Mouse (Mus musculus) hindbrain, embryonic 16.5 days (tissue): ENCODE data around the gene Mthfs. TPM values are rescaled to one million over a fixed set of nuclear protein-coding genes. Genes with fewer than 3 reads are reported as not detected.
"Not testable (repeated sequence)": the region's sequence is repeated elsewhere in the genome, so short reads cannot be mapped to it uniquely, and the experiment has no call there.

Source experiments
- ATAC-seq: fragments of 200-750 bp; cut with Nextera tagmentation; 2 replicates; pipeline ENCODE4 v1.8.0; 2017; ENCODE audit warnings: moderate TSS enrichment, moderate library complexity
- H3K27ac ChIP-seq: fragments of 300-500 bp; sonication (generic); 2 replicates; pipeline ENCODE4 v1.5.1; 2014; ENCODE audit warnings: low read depth, mild to moderate bottlenecking, control low read depth, low read length, moderate library complexity
- H3K27me3 ChIP-seq: fragments of 300-500 bp; sonication (generic); replicated peaks from 2 replicates; pipeline ENCODE4 v1.6.1; 2014; ENCODE audit warnings: low read length; ENCODE audit not compliant: control insufficient read depth, insufficient read depth
- H3K36me3 ChIP-seq: fragments of 300-500 bp; sonication (generic); 2 replicates; pipeline ENCODE4 v1.6.1; 2014; ENCODE audit warnings: mild to moderate bottlenecking, low read length, moderate library complexity, mixed read lengths; ENCODE audit not compliant: control insufficient read depth, insufficient read depth
- H3K4me1 ChIP-seq: fragments of 300-500 bp; sonication (generic); 2 replicates; pipeline ENCODE4 v1.6.1; 2014; ENCODE audit warnings: low read depth, low read length; ENCODE audit not compliant: control insufficient read depth, insufficient read depth
- H3K4me2 ChIP-seq: fragments of 300-500 bp; sonication (generic); 2 replicates; pipeline ENCODE4 v1.6.1; 2014; ENCODE audit warnings: mild to moderate bottlenecking, low read length, control low read depth, moderate library complexity
- H3K4me3 ChIP-seq: fragments of 300-500 bp; sonication (generic); 2 replicates; pipeline ENCODE4 v1.5.1; 2014; ENCODE audit warnings: mild to moderate bottlenecking, low read length, control low read depth, moderate library complexity
- H3K9ac ChIP-seq: fragments of 300-500 bp; sonication (generic); 2 replicates; pipeline ENCODE4 v1.6.1; 2014; ENCODE audit warnings: low read depth, mild to moderate bottlenecking, control low read depth, low read length, moderate library complexity
- H3K9me3 ChIP-seq: fragments of 300-500 bp; sonication (generic); 2 replicates; pipeline ENCODE4 v1.6.1; 2014; ENCODE audit warnings: mild to moderate bottlenecking, low read length, moderate library complexity; ENCODE audit not compliant: control insufficient read depth
- WGBS: fragments of 180-500 bp; shearing (Covaris S2); extraction: QIAGEN DNeasy Blood & Tissue Kit; methylation state at CpG from one replicate; pipeline ENCODE4 v1.1.7; 2014; 5-methylcytosine and 5-hydroxymethylcytosine counted together
- polyA plus RNA-seq: library from polyadenylated mRNA; unstranded; fragments of >200 nt; fragmentation: Nextera tagmentation; extraction: Ambion mirVana; gene quantifications from 2 replicates; pipeline ENCODE4 v1.2.1, GENCODE M21; 2015

The Mthfs gene
- polyA plus RNA-seq, 1 experiment from 2014 or later = 17.3 TPM

GRCm38 (mm10) chr9:89202256-89202655, 8.2 kb upstream of the Mthfs start:
- not testable (repeated sequence) for H3K27me3 ChIP-seq, H3K4me1 ChIP-seq, ATAC-seq, H3K27ac ChIP-seq, H3K9ac ChIP-seq, H3K9me3 ChIP-seq, H3K4me2 ChIP-seq, H3K4me3 ChIP-seq, H3K36me3 ChIP-seq

- H3K27ac ChIP-seq, H3K4me3 ChIP-seq, H3K27me3 ChIP-seq, H3K36me3 ChIP-seq, ATAC-seq, H3K9me3 ChIP-seq, H3K4me1 ChIP-seq, H3K4me2 ChIP-seq, H3K9ac ChIP-seq: not testable (repeated sequence)
- WGBS = 75% methylated on average over 1 of the region's 1 CpGs
These were observed 1.5 kb upstream of the Mthfs start for GRCm38 (mm10) chr9:89208939-89209338.

GRCm38 (mm10) chr9:89211065-89211858, 786 bp downstream of the Mthfs start:
- WGBS = 5% methylated on average over 12 of the region's 44 CpGs
- not testable (repeated sequence) for H3K9ac ChIP-seq, H3K36me3 ChIP-seq, H3K27me3 ChIP-seq, H3K4me1 ChIP-seq, H3K27ac ChIP-seq, H3K9me3 ChIP-seq
- Histone ChIP-seq H3K4me3 (peak overlapping the region; percentile 28), H3K4me2 (peak overlapping the region; percentile 41)
- ATAC-seq = peak; percentile 96

GRCm38 (mm10) chr9:89212428-89212827, 2.0 kb downstream of the Mthfs start:
- H3K27me3 ChIP-seq, H3K27ac ChIP-seq, H3K4me2 ChIP-seq, ATAC-seq, H3K9me3 ChIP-seq, H3K4me3 ChIP-seq, H3K4me1 ChIP-seq, H3K36me3 ChIP-seq, H3K9ac ChIP-seq: not testable (repeated sequence)
- WGBS = 45% methylated on average over 1 of the region's 1 CpGs

- H3K27ac ChIP-seq, ATAC-seq, H3K27me3 ChIP-seq, H3K4me2 ChIP-seq, H3K4me1 ChIP-seq, H3K9me3 ChIP-seq, H3K36me3 ChIP-seq, H3K4me3 ChIP-seq, H3K9ac ChIP-seq: not testable (repeated sequence)
- WGBS = 84% methylated on average over 4 of the region's 4 CpGs
These were observed 7.7 kb downstream of the Mthfs start for GRCm38 (mm10) chr9:89218174-89218573.

- not testable (repeated sequence) for H3K4me2 ChIP-seq, H3K36me3 ChIP-seq, H3K27me3 ChIP-seq, H3K9ac ChIP-seq, H3K27ac ChIP-seq, H3K9me3 ChIP-seq, H3K4me1 ChIP-seq, H3K4me3 ChIP-seq, ATAC-seq
- 88% methylated on average over 3 of the region's 4 CpGs for WGBS
These were observed 9.2 kb downstream of the Mthfs start for GRCm38 (mm10) chr9:89219668-89220067.

- not testable (repeated sequence) for ATAC-seq, H3K9me3 ChIP-seq, H3K4me2 ChIP-seq, H3K4me3 ChIP-seq, H3K4me1 ChIP-seq, H3K27ac ChIP-seq, H3K36me3 ChIP-seq, H3K9ac ChIP-seq, H3K27me3 ChIP-seq
- WGBS = 96% methylated on average over 6 of the region's 6 CpGs
These were observed 10.3 kb downstream of the Mthfs start for GRCm38 (mm10) chr9:89220704-89221287.

- H3K9ac ChIP-seq = no peak overlapping the region
- H3K27ac ChIP-seq = no peak overlapping the region
- no peak overlapping the region for H3K4me2 ChIP-seq
- WGBS = 54% methylated on average over 4 of the region's 4 CpGs
- no peaks in the 10 kb centered on the region for H3K9me3 ChIP-seq
- H3K4me3 ChIP-seq = no peak overlapping the region
- H3K4me1 ChIP-seq = no peaks in the 10 kb centered on the region
- no peaks in the 10 kb centered on the region for H3K36me3 ChIP-seq
- H3K27me3 ChIP-seq = no peaks in the 10 kb centered on the region
- peak; percentile 87 for ATAC-seq
These were observed 15.6 kb downstream of the Mthfs start for GRCm38 (mm10) chr9:89226071-89226470.

- Histone ChIP-seq H3K27me3 (no peaks in the 10 kb centered on the region), H3K9me3 (no peaks in the 10 kb centered on the region), H3K4me2 (no peak overlapping the region), H3K9ac (no peak overlapping the region), H3K36me3 (no peaks in the 10 kb centered on the region), H3K4me1 (no peaks in the 10 kb centered on the region), H3K27ac (no peak overlapping the region), H3K4me3 (no peak overlapping the region)
- no peak for ATAC-seq
- 91% methylated on average over 7 of the region's 7 CpGs for WGBS
These were observed 17.6 kb downstream of the Mthfs start for GRCm38 (mm10) chr9:89228122-89228521.
